Mouse (Mus musculus): Measurements from ENCODE around the gene Rhbdf2. TPM values are rescaled to one million over a fixed set of nuclear protein-coding genes. Genes with fewer than 3 reads are reported as not detected.
A peak's percentile ranks its signal among the peaks of the same experiment; 100 is the strongest.

Gene Rhbdf2
- polyA plus RNA-seq, 1 experiment: 10.1 TPM

- H3K4me1 ChIP-seq (ENCODE audit: control insufficient read depth, insufficient read depth, low read length): peaks cover 8% of the 10 kb centered on the region; the same call in 1 of the 2 replicates
- H3K4me3 ChIP-seq (ENCODE audit: insufficient read depth, low read length): no peak overlapping the region
- no peak for TF ChIP-seq POLR2A (IDR thresholded peaks at IDR 0.05; ENCODE audit: low read depth, low read length)
- H3K27ac ChIP-seq (ENCODE audit: insufficient read depth, low read length): no peak overlapping the region
Observed at GRCm38 (mm10) chr11:116567531-116567930, 59.3 kb downstream of the Rhbdf2 start.

DNA sequence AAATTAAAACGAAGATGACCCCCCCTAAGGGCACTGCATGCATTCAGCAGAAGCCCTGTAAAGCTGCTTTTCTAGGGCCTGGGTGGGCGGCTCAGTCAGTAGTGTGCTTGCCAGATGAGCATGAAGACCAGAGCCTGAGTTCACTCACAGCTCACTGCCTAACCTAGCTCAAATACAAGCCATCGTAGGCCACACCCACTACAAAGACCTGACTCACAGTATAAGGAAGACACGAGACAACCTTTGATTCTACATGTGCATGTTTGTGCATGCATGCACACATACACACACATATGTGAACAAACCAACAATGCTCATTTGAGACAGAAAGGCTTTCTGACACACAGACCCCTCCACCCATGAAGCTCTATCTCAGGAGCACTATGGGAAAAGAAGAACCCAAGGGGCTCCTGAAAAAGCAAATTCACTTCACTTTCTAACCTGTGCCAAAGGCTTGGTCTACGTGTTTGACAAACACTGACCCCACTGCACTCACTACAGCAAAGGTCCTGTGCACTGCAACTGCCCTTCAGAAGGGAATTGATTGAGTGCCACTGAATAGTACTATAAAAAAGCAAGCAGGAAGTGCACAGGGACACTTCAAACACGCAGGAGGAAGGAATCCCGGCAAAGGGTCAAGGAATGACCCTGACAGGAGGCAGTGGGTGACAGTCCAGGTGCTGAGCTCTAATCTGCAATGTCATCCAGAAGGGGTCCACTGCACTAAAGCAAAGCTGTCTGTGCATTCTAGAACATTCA lies 61.4 kb downstream of the Rhbdf2 start:
- no peak for TF ChIP-seq POLR2A (IDR thresholded peaks at IDR 0.05; ENCODE audit: low read depth, low read length)
- no peak for TF ChIP-seq CTCF (IDR thresholded peaks at IDR 0.05; ENCODE audit: borderline replicate concordance, insufficient read depth, low read length)
- no peaks in the 10 kb centered on the region for H3K4me1 ChIP-seq (ENCODE audit: control insufficient read depth, insufficient read depth, low read length)
- no peak overlapping the region for H3K27ac ChIP-seq (ENCODE audit: insufficient read depth, low read length)
- no peak overlapping the region for H3K4me3 ChIP-seq (ENCODE audit: insufficient read depth, low read length)

- Histone ChIP-seq H3K27ac (ENCODE audit: insufficient read depth, low read length) (no peak overlapping the region), H3K4me1 (ENCODE audit: control insufficient read depth, insufficient read depth, low read length) (no peaks in the 10 kb centered on the region), H3K4me3 (ENCODE audit: insufficient read depth, low read length) (no peak overlapping the region)
- TF ChIP-seq CTCF (IDR thresholded peaks at IDR 0.05; ENCODE audit: borderline replicate concordance, insufficient read depth, low read length) (no peak), POLR2A (IDR thresholded peaks at IDR 0.05; ENCODE audit: low read depth, low read length) (no peak)
Observed at GRCm38 (mm10) chr11:116556308-116556707, 70.5 kb downstream of the Rhbdf2 start.

DNA sequence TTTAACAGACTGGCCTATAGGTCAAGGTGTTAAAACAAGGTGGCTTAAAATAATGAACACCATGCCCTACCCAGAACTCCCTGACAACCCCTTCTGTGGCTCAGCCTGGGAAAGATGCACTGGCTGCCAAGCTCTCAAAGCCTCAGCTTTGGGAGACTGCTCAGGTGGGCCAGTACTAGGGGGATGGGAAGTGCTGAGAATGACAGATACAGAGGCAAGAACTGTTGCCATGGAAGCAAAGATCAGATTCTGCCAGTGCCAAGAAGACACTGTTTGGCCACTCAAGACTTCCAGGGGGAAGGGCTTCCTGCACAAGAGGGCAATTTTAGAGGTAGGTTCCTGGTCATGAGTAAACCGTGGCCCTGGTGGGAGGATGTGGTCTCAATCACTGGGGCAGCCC lies 71.2 kb downstream of the Rhbdf2 start:
- Histone ChIP-seq H3K4me1 (ENCODE audit: control insufficient read depth, insufficient read depth, low read length) (no peaks in the 10 kb centered on the region), H3K4me3 (ENCODE audit: insufficient read depth, low read length) (no peak overlapping the region), H3K27ac (ENCODE audit: insufficient read depth, low read length) (no peak overlapping the region)
- no peak for TF ChIP-seq POLR2A (IDR thresholded peaks at IDR 0.05; ENCODE audit: low read depth, low read length)

DNA sequence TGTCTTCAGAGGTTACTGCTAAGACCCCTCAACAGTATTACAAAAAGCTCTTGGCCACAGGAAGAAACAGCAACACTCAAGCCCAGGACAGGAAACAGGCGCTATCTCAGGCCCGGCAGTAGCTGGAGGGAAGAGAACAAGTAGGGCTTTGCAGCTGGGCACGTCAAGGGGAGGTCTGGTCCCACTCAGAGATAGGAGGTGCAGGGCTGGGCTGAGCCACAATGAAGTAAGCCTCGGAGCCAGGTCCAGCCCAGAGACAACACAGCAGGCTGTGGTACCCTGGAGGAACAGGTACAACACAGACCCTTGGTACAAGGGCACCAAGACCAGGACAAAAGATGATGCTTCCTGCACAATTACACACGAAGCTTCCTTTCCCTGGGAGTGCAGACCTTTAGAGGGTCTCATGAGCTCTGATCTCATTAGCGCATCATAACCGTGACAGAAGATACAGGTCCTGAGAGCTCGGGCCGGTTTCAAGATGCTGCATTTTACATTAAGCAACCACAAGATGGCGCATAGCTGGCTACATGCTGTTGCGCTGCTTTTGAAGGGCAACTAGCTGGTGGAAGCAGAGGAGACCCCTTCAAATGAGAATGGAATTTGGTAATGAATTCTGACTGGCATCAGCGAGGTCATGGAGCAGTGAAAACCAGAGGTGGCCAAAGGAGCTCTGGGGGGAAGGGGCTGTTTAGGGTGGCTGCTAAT lies 72.5 kb downstream of the Rhbdf2 start:
- H3K4me1 ChIP-seq (ENCODE audit: control insufficient read depth, insufficient read depth, low read length): no peaks in the 10 kb centered on the region
- no peak overlapping the region for H3K4me3 ChIP-seq (ENCODE audit: insufficient read depth, low read length)
- TF ChIP-seq CTCF (IDR thresholded peaks at IDR 0.05; ENCODE audit: borderline replicate concordance, insufficient read depth, low read length) (peak; percentile 69; the same call in 1 of the 2 replicates), POLR2A (IDR thresholded peaks at IDR 0.05; ENCODE audit: low read depth, low read length) (no peak)

DNA sequence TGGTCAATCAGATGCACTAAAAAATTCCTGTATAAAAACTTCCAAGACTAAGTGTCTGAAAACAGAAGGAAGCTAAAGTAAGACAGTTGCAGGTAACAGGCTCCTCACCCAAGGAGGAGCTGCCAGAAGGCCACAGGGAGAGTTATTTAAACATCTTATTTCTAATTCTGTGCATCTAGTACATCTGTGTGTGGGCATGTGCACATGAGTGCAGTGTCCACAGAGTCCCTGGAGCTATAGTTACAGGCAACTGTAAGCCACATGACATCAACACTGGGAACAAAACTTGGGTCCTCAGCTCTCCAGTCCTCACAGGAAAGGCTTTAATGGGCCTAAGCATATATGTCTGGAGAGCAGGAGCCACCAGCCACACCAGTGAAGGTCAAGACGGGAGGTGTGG lies 74.6 kb downstream of the Rhbdf2 start:
- Histone ChIP-seq H3K4me3 (ENCODE audit: insufficient read depth, low read length) (no peak overlapping the region), H3K4me1 (ENCODE audit: control insufficient read depth, insufficient read depth, low read length) (no peaks in the 10 kb centered on the region), H3K27ac (ENCODE audit: insufficient read depth, low read length) (no peak overlapping the region)
- TF ChIP-seq POLR2A (IDR thresholded peaks at IDR 0.05; ENCODE audit: low read depth, low read length) (no peak), CTCF (IDR thresholded peaks at IDR 0.05; ENCODE audit: borderline replicate concordance, insufficient read depth, low read length) (no peak)

More for the DNA sequence above, 72.5 kb downstream of the Rhbdf2 start:
- no peak overlapping the region for H3K27ac ChIP-seq (ENCODE audit: insufficient read depth, low read length)

DNA sequence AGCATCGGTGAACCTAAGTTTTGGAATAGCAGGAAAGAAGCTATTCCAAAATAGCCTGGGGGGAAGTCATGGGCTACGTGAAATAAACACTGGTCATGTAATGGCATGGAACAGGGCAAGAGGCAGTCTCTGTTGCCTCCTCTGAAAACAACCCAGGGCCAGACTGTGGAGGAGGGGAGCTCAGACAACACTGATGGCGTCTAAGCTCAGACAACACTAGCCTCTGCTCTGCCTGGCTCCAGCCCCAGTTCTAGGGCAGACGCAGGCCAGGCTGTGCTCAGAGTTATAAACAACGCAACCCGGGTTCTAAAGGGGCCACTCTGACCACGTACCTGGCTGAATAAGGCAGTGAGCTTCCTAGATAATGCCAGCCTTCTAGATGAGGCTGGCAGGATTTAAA lies 76.1 kb downstream of the Rhbdf2 start:
- Histone ChIP-seq H3K27ac (ENCODE audit: insufficient read depth, low read length) (no peak overlapping the region), H3K4me1 (ENCODE audit: control insufficient read depth, insufficient read depth, low read length) (no peaks in the 10 kb centered on the region), H3K4me3 (ENCODE audit: insufficient read depth, low read length) (no peak overlapping the region)
- TF ChIP-seq POLR2A (IDR thresholded peaks at IDR 0.05; ENCODE audit: low read depth, low read length) (no peak), CTCF (IDR thresholded peaks at IDR 0.05; ENCODE audit: borderline replicate concordance, insufficient read depth, low read length) (no peak)

DNA sequence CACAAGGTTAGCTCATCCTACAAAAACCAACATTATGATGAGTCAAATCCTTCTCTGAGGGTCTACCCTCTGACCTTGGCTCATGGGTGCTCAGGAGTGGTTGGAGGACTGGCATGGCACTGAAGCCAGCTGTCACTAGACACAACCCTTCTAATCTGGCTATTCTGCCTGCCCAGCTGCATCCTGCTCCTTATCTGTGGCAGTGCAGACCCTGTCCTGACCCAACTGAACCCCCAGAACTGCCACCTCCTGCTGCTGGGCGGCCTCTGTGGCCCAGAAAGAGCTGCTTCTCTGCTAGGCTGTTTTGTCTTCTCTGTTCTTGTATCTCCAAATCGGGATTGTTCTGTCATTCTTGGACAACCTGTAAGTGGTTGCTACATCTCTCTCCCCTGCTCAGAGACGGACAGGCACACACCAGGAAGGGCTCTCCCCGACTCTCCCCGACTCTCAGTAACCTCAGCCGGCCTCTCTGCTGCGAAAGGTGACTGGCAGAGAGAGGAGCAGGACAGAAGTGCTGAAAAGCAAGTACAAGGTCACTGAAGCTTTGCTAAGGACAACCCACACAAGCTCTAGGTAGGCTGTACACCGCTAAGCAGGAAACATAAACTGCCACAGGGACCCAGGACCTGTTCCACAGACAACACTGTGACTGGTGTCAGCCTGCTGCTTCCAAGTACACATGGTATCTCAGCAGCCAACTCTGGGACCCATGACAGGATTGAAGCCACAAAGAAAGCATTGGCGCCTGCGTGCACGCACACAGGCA lies 77.4 kb downstream of the Rhbdf2 start:
- no peak for TF ChIP-seq POLR2A (IDR thresholded peaks at IDR 0.05; ENCODE audit: low read depth, low read length)
- TF ChIP-seq CTCF (IDR thresholded peaks at IDR 0.05; ENCODE audit: borderline replicate concordance, insufficient read depth, low read length): no peak
- Histone ChIP-seq H3K27ac (ENCODE audit: insufficient read depth, low read length) (no peak overlapping the region), H3K4me3 (ENCODE audit: insufficient read depth, low read length) (no peak overlapping the region), H3K4me1 (ENCODE audit: control insufficient read depth, insufficient read depth, low read length) (no peaks in the 10 kb centered on the region)

GRCm38 (mm10) chr11:116548780-116549179 lies 78.0 kb downstream of the Rhbdf2 start:
- H3K27ac ChIP-seq (ENCODE audit: insufficient read depth, low read length): no peak overlapping the region
- no peak overlapping the region for H3K4me3 ChIP-seq (ENCODE audit: insufficient read depth, low read length)
- H3K4me1 ChIP-seq (ENCODE audit: control insufficient read depth, insufficient read depth, low read length): no peaks in the 10 kb centered on the region
- TF ChIP-seq CTCF (IDR thresholded peaks at IDR 0.05; ENCODE audit: borderline replicate concordance, insufficient read depth, low read length): no peak

Other genes with a start within 250 kb of the Rhbdf2 start
- 18.2 and 23.2 TPM in 2 replicates for gene Rnf157, start 214.0 kb downstream of the Rhbdf2 start, polyA plus RNA-seq (2011; ENCODE audit: insufficient read length, low read depth, missing spikeins)
- 57.3 and 62.3 TPM in 2 replicates for gene Ubald2, start 192.9 kb downstream of the Rhbdf2 start, polyA plus RNA-seq (2011; ENCODE audit: insufficient read length, low read depth, missing spikeins)
- gene Qrich2, start 160.8 kb downstream of the Rhbdf2 start, polyA plus RNA-seq (2011; ENCODE audit: insufficient read length, low read depth, missing spikeins): not detected in 2 replicates
- 103 and 112 TPM in 2 replicates for gene Prpsap1, start 132.8 kb downstream of the Rhbdf2 start, polyA plus RNA-seq (2011; ENCODE audit: insufficient read length, low read depth, missing spikeins)
- gene Sphk1, start 96.1 kb downstream of the Rhbdf2 start, polyA plus RNA-seq (2011; ENCODE audit: insufficient read length, low read depth, missing spikeins): 8.7 and 11.2 TPM in 2 replicates
- 29.8 and 36.3 TPM in 2 replicates for gene Ube2o, start 45.6 kb downstream of the Rhbdf2 start, polyA plus RNA-seq (2011; ENCODE audit: insufficient read length, low read depth, missing spikeins)
- not detected in 2 replicates for gene Aanat, start 40.6 kb downstream of the Rhbdf2 start, polyA plus RNA-seq (2011; ENCODE audit: insufficient read length, low read depth, missing spikeins)
- not detected in 2 replicates for gene Prcd, start 26.5 kb upstream of the Rhbdf2 start, polyA plus RNA-seq (2011; ENCODE audit: insufficient read length, low read depth, missing spikeins)
- 0.74 TPM in 1 of 2 replicates, not detected in the other for gene Cygb, start 27.3 kb upstream of the Rhbdf2 start, polyA plus RNA-seq (2011; ENCODE audit: insufficient read length, low read depth, missing spikeins)
- gene St6galnac1, start 148.5 kb upstream of the Rhbdf2 start, polyA plus RNA-seq (2011; ENCODE audit: insufficient read length, low read depth, missing spikeins): not detected in 2 replicates
- 76.8 and 82.4 TPM in 2 replicates for gene Mxra7, start 201.0 kb upstream of the Rhbdf2 start, polyA plus RNA-seq (2011; ENCODE audit: insufficient read length, low read depth, missing spikeins)
- gene Mettl23, start 216.3 kb upstream of the Rhbdf2 start, polyA plus RNA-seq (2011; ENCODE audit: insufficient read length, low read depth, missing spikeins): 20.4 and 22.4 TPM in 2 replicates
- 37.1 and 38.7 TPM in 2 replicates for gene Jmjd6, start 216.4 kb upstream of the Rhbdf2 start, polyA plus RNA-seq (2011; ENCODE audit: insufficient read length, low read depth, missing spikeins)
- gene Mfsd11, start 225.4 kb upstream of the Rhbdf2 start, polyA plus RNA-seq (2011; ENCODE audit: insufficient read length, low read depth, missing spikeins): 30.7 and 36.6 TPM in 2 replicates
- gene Srsf2, start 226.1 kb upstream of the Rhbdf2 start, polyA plus RNA-seq (2011; ENCODE audit: insufficient read length, low read depth, missing spikeins): 301 and 306 TPM in 2 replicates

All from embryonic fibroblast, embryonic 13.5 days (primary cell).